Mouse (Mus musculus): ENCODE data around the gene Fbxw8. TPM values are rescaled to one million over a fixed set of nuclear protein-coding genes. Genes with fewer than 3 reads are reported as not detected.

The Fbxw8 gene
- polyA plus RNA-seq, 1 experiment from 2014 or later, result 28.9 TPM

GRCm38 (mm10) chr5:118172078-118172723, 16.9 kb upstream of the Fbxw8 start:
- H3K4me1 ChIP-seq, result peaks cover 35% of the 10 kb centered on the region
- WGBS, result 1% methylated on average over 27 of the region's 27 CpGs
- H3K27ac ChIP-seq, result no peak overlapping the region
- H3K4me3 ChIP-seq, result peak overlapping the region; percentile 40
- peaks cover 85% of the 10 kb centered on the region for H3K27me3 ChIP-seq
- H3K9me3 ChIP-seq, result peaks cover 6% of the 10 kb centered on the region
- H3K9ac ChIP-seq, result 0 out of 2 replicates have a peak overlapping the region, but pooled peaks have one; percentile 49
- H3K4me2 ChIP-seq, result peak overlapping the region; percentile 61
- no peaks in the 10 kb centered on the region for H3K36me3 ChIP-seq
- ATAC-seq (ENCODE audit: insufficient number of reproducible peaks, insufficient read depth, low FRiP score, low TSS enrichment, low read depth), result no peak

GRCm38 (mm10) chr5:118171665-118172064, 16.4 kb upstream of the Fbxw8 start:
- H3K36me3 ChIP-seq, result no peaks in the 10 kb centered on the region
- H3K27me3 ChIP-seq, result peaks cover 91% of the 10 kb centered on the region
- peak overlapping the region; percentile 40 for H3K4me3 ChIP-seq
- WGBS, result under 1% methylated on average over 36 of the region's 36 CpGs
- H3K27ac ChIP-seq, result no peak overlapping the region
- peak overlapping the region; percentile 61 for H3K4me2 ChIP-seq
- H3K4me1 ChIP-seq, result peaks cover 35% of the 10 kb centered on the region
- no peak for ATAC-seq (ENCODE audit: insufficient number of reproducible peaks, insufficient read depth, low FRiP score, low TSS enrichment, low read depth)
- peaks cover 6% of the 10 kb centered on the region for H3K9me3 ChIP-seq
- 0 out of 2 replicates have a peak overlapping the region, but pooled peaks have one; percentile 49 for H3K9ac ChIP-seq

GRCm38 (mm10) chr5:118170888-118171529, 15.7 kb upstream of the Fbxw8 start:
- Histone ChIP-seq H3K27ac (no peak overlapping the region), H3K9me3 (peaks cover 6% of the 10 kb centered on the region), H3K4me2 (peak overlapping the region; percentile 61), H3K4me1 (peaks cover 35% of the 10 kb centered on the region), H3K36me3 (no peaks in the 10 kb centered on the region), H3K27me3 (peaks cover 97% of the 10 kb centered on the region), H3K4me3 (peak overlapping the region; percentile 40), H3K9ac (no peak overlapping the region)
- WGBS, result 1% methylated on average over 25 of the region's 25 CpGs
- no peak for ATAC-seq (ENCODE audit: insufficient number of reproducible peaks, insufficient read depth, low FRiP score, low TSS enrichment, low read depth)

- Histone ChIP-seq H3K9me3 (no peaks in the 10 kb centered on the region), H3K4me1 (peaks cover 30% of the 10 kb centered on the region), H3K27ac (no peak overlapping the region), H3K4me3 (peak overlapping the region; percentile 57), H3K4me2 (peak overlapping the region; percentile 98), H3K36me3 (no peaks in the 10 kb centered on the region), H3K9ac (peak overlapping the region; percentile 49), H3K27me3 (peaks cover 89% of the 10 kb centered on the region)
- no peak for ATAC-seq (ENCODE audit: insufficient number of reproducible peaks, insufficient read depth, low FRiP score, low TSS enrichment, low read depth)
- under 1% methylated on average over 116 of the region's 117 CpGs for WGBS
Measured at GRCm38 (mm10) chr5:118169222-118170221, 14.3 kb upstream of the Fbxw8 start.

- no peak for ATAC-seq (ENCODE audit: insufficient number of reproducible peaks, insufficient read depth, low FRiP score, low TSS enrichment, low read depth)
- Histone ChIP-seq H3K36me3 (no peaks in the 10 kb centered on the region), H3K4me2 (no peak overlapping the region), H3K9me3 (no peaks in the 10 kb centered on the region), H3K4me3 (no peak overlapping the region), H3K4me1 (peaks cover 28% of the 10 kb centered on the region), H3K9ac (no peak overlapping the region), H3K27ac (no peak overlapping the region), H3K27me3 (peaks cover 88% of the 10 kb centered on the region)
- WGBS, result 72% methylated on average over 8 of the region's 8 CpGs
Measured at GRCm38 (mm10) chr5:118167561-118167995, 12.3 kb upstream of the Fbxw8 start.

- H3K27me3 ChIP-seq, result peaks cover 87% of the 10 kb centered on the region
- peaks cover 10% of the 10 kb centered on the region; the same call in 1 of the 2 replicates for H3K4me1 ChIP-seq
- no peaks in the 10 kb centered on the region for H3K9me3 ChIP-seq
- no peak overlapping the region for H3K4me3 ChIP-seq
- no peak overlapping the region for H3K9ac ChIP-seq
- H3K27ac ChIP-seq, result no peak overlapping the region
- ATAC-seq (ENCODE audit: insufficient number of reproducible peaks, insufficient read depth, low FRiP score, low TSS enrichment, low read depth), result no peak
- no peaks in the 10 kb centered on the region for H3K36me3 ChIP-seq
- H3K4me2 ChIP-seq, result no peak overlapping the region
Measured at GRCm38 (mm10) chr5:118165462-118165861, 10.2 kb upstream of the Fbxw8 start.

- no peak within 1 kb of the TSS for H3K27ac ChIP-seq
- no peak for ATAC-seq (ENCODE audit: insufficient number of reproducible peaks, insufficient read depth, low FRiP score, low TSS enrichment, low read depth)
- no peak within 1 kb of the TSS for H3K9ac ChIP-seq
- no peak within 1 kb of the TSS for H3K4me2 ChIP-seq
- peaks cover 7% of the 10 kb centered on the region; the same call in 1 of the 2 replicates for H3K4me1 ChIP-seq
- H3K4me3 ChIP-seq, result no peak within 1 kb of the TSS
- 72% methylated on average over 12 of the region's 12 CpGs for WGBS
- peaks cover 83% of the 10 kb centered on the region for H3K27me3 ChIP-seq
- no peaks in the 10 kb centered on the region for H3K36me3 ChIP-seq
- no peaks in the 10 kb centered on the region for H3K9me3 ChIP-seq
Measured at GRCm38 (mm10) chr5:118164581-118164980, 9.3 kb upstream of the Fbxw8 start, which contains the start of gene Hrk. Gene Hrk, plus strand, starts transcription at chr5:118164648.

- Histone ChIP-seq H3K4me1 (no peaks in the 10 kb centered on the region), H3K36me3 (no peaks in the 10 kb centered on the region), H3K9ac (no peak overlapping the region), H3K27ac (no peak overlapping the region), H3K4me2 (no peak overlapping the region), H3K27me3 (peaks cover 51% of the 10 kb centered on the region), H3K4me3 (no peak overlapping the region), H3K9me3 (no peaks in the 10 kb centered on the region)
- WGBS, result 47% methylated on average over 4 of the region's 4 CpGs
- no peak for ATAC-seq (ENCODE audit: insufficient number of reproducible peaks, insufficient read depth, low FRiP score, low TSS enrichment, low read depth)
Measured at GRCm38 (mm10) chr5:118160691-118161090, 5.4 kb upstream of the Fbxw8 start.

GRCm38 (mm10) chr5:118156976-118157375, 1.7 kb upstream of the Fbxw8 start:
- WGBS, result 60% methylated on average over 4 of the region's 4 CpGs
- H3K36me3 ChIP-seq, result peaks cover 5% of the 10 kb centered on the region; the same call in 1 of the 2 replicates
- H3K27ac ChIP-seq, result no peak overlapping the region
- peaks cover 22% of the 10 kb centered on the region for H3K27me3 ChIP-seq
- H3K4me3 ChIP-seq, result no peak overlapping the region
- no peaks in the 10 kb centered on the region for H3K9me3 ChIP-seq
- no peak overlapping the region for H3K4me2 ChIP-seq
- H3K4me1 ChIP-seq, result peaks cover 14% of the 10 kb centered on the region
- ATAC-seq (ENCODE audit: insufficient number of reproducible peaks, insufficient read depth, low FRiP score, low TSS enrichment, low read depth), result no peak
- H3K9ac ChIP-seq, result no peak overlapping the region

GRCm38 (mm10) chr5:118155565-118155947, 292 bp upstream of the Fbxw8 start:
- ATAC-seq (ENCODE audit: insufficient number of reproducible peaks, insufficient read depth, low FRiP score, low TSS enrichment, low read depth), result no peak
- H3K9ac ChIP-seq, result peak overlapping the region; percentile 95
- H3K36me3 ChIP-seq, result peaks cover 16% of the 10 kb centered on the region
- H3K4me3 ChIP-seq, result peak overlapping the region; percentile 95
- WGBS, result 21% methylated on average over 9 of the region's 9 CpGs
- H3K4me2 ChIP-seq, result peak overlapping the region; percentile 74
- peaks cover 9% of the 10 kb centered on the region for H3K27me3 ChIP-seq
- H3K9me3 ChIP-seq, result no peaks in the 10 kb centered on the region
- H3K27ac ChIP-seq, result no peak overlapping the region
- H3K4me1 ChIP-seq, result peaks cover 14% of the 10 kb centered on the region

- H3K9me3 ChIP-seq, result no peaks in the 10 kb centered on the region
- ATAC-seq (ENCODE audit: insufficient number of reproducible peaks, insufficient read depth, low FRiP score, low TSS enrichment, low read depth), result no peak
- 74% methylated on average over 3 of the region's 3 CpGs for WGBS
- H3K27ac ChIP-seq, result no peak overlapping the region
- H3K4me2 ChIP-seq, result no peak overlapping the region
- no peaks in the 10 kb centered on the region for H3K27me3 ChIP-seq
- H3K36me3 ChIP-seq, result peaks cover 33% of the 10 kb centered on the region
- H3K9ac ChIP-seq, result no peak overlapping the region
- no peak overlapping the region for H3K4me3 ChIP-seq
- peaks cover 27% of the 10 kb centered on the region for H3K4me1 ChIP-seq
Measured at GRCm38 (mm10) chr5:118149711-118150110, 5.6 kb downstream of the Fbxw8 start.
